Mouse (Mus musculus): ENCODE results near the gene Trim59. TPM values are rescaled to one million over a fixed set of nuclear protein-coding genes. Genes with fewer than 3 reads are reported as not detected.
A peak's percentile ranks its signal among the peaks of the same experiment; 100 is the strongest.

Trim59 gene
- polyA plus RNA-seq (2015; fragmentation: Nextera tagmentation; extraction: Ambion mirVana): 23.7 and 31.1 TPM in 2 replicates

DNA sequence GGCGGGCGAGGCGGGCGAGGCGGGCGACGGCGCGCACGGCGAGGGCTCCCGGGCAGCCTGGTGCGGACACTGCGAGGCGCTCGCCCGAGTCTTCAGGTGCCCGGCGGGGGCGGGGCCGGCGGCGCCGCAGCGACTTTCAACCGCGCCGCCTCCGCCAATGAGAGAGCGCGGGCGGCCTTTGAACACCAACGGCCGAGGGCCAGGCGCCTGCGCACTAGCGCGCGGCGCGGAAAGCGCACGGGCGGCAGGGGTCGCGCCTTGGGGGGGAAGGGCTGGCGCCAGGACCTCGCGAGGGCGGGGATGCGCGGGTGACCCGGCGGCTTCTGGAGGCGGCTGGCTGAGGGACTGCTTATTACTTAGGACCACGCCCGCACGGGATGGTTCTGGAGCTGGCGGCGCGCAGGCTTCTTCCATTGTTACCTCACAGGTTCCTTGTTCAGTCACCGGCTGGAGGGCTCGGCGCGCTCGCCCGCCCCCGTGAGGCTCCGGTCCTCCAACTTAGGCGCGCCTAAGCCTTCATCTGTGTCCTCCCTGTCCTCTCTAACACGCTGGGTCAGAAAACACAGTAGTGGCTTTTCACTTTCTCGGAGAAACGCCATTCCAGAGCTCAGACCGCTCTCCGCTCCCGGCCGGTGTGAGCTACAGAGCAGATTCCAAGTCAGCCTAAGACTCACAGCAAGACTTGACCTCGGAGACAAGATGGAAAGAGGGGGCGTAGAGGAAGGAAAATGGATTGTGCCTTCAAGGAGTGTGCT, at the start of gene Trim59:
Trim59 (minus strand) TSS at position 111 of the 755 bp plus-strand sequence.

DNA sequence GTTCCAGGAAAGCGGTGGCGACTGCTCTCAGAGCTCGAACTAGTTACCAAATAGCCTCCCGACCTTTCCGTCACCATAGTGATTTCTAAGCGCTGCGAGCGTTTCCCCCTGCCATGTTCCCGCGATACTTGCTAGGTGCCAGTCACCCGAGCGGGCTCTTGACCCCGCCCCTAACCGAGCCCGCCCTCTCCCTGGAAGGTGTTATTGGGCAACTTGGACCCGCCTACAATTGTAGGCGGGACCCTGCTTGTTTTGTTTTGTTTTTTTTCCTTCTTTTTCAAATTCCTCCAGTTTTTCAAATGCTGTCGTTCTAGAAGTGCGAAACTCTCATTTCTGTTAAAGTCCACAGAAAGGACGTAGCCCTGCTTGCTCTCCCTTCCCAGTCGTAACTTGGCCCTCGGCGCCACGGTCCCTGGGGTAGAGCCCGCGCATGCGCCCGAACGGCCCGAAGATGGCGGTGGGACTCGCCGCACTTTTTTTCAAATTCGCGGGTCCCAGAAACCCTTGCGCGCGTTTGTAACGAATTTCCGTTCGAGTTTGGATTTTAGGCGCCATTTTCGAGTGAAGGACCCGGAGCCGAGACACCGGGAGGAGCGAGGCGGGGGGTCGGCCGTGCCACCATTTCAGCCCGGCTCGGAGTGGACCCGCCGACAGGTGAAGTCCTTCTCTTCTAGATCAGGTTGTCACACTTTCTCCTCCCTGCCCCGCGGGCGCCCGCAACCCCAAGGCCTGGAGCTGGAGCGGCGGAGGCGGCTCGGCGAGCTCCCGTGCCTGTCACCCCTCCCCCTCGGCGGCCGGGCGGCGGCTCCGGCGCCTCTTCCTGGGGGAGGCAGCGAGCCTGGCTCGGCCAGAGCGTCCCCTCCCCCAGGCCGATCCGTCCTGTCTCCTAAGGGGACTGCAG, 39.9 kb downstream of the Trim59 start, which contains the start of the genes Ift80 and Smc4:
Ift80 (minus strand) TSS at position 134 of the 901 bp plus-strand sequence.
Smc4 (plus strand) TSS at position 302 of the 901 bp plus-strand sequence.

Small RNAs within 50 kb of the gene (microRNA-seq; reads per million reads assigned to microRNA genes)
- 1,138 reads per million, percentile 77 among the genes with 10 or more reads in this experiment for gene Mir15b (ENCODE audit: borderline replicate concordance, insufficient number of aligned reads)
- gene Mir16-2 (ENCODE audit: borderline replicate concordance, insufficient number of aligned reads): 504 reads per million, percentile 67 among the genes with 10 or more reads in this experiment

Other genes starting within 250 kb of the Trim59 start
- 0.24 and 0.43 TPM in 2 replicates for gene 1110032F04Rik, start 175.2 kb downstream of the Trim59 start, polyA plus RNA-seq (2015; fragmentation: Nextera tagmentation; extraction: Ambion mirVana)
- gene Ift80, start 40.2 kb downstream of the Trim59 start, polyA plus RNA-seq (2015; fragmentation: Nextera tagmentation; extraction: Ambion mirVana): 8.5 and 9.0 TPM in 2 replicates
- 49.5 and 77.3 TPM in 2 replicates for gene Smc4, start 40.0 kb downstream of the Trim59 start, polyA plus RNA-seq (2015; fragmentation: Nextera tagmentation; extraction: Ambion mirVana)
- gene Kpna4, start 82.4 kb upstream of the Trim59 start, polyA plus RNA-seq (2015; fragmentation: Nextera tagmentation; extraction: Ambion mirVana): 18.5 and 26.4 TPM in 2 replicates
- gene Arl14, start 177.7 kb upstream of the Trim59 start, polyA plus RNA-seq (2015; fragmentation: Nextera tagmentation; extraction: Ambion mirVana): not detected in 2 replicates

Measured in adrenal gland, postnatal 0 days (tissue).